Mouse (Mus musculus) layer of hippocampus, postnatal 14 days (tissue): ENCODE data around the gene Gabra1. TPM values are rescaled to one million over a fixed set of nuclear protein-coding genes. Genes with fewer than 3 reads are reported as not detected.

Experiments used
- DNase-seq, 2 experiments: peaks; one replicate each; pipeline ENCODE4 v3.0.0; 2021 to 2022; ENCODE audit warnings: low spot score in 2 of 2, mixed read lengths in 1 of 2
- long read RNA-seq, 2 experiments: library from polyadenylated mRNA; stranded (forward); transcript quantifications; one replicate each; pipeline ENCODE4 v2.0.0; 2021
- total RNA-seq, 2 experiments: library from RNA; stranded (reverse); gene quantifications; 2 replicates each; pipeline ENCODE4 v1.2.3; 2021

The Gabra1 gene
- total RNA-seq: 100 to 1,000 TPM; 250 to 258 TPM
- long read RNA-seq, experiment 1, full-length matches to known transcripts: 37 of 48 reads
- long read RNA-seq, experiment 1, partial matches to known transcripts: 3 of 48 reads
- long read RNA-seq, experiment 1, other reads (novel, unspliced or antisense): 8 of 48 reads
- long read RNA-seq, experiment 2, full-length matches to known transcripts: 53 of 68 reads
- long read RNA-seq, experiment 2, partial matches to known transcripts: 6 of 68 reads
- long read RNA-seq, experiment 2, other reads (novel, unspliced or antisense): 9 of 68 reads

- peak; percentile 28 to 32 for DNase-seq
Measured at GRCm38 (mm10) chr11:42182825-42183152, at the start of gene Gabra1. Gene Gabra1 (minus strand): TSS chr11:42182930.

GRCm38 (mm10) chr11:42181973-42182824 lies 531 bp downstream of the Gabra1 start:
- DNase-seq: peak; percentile 51 to 67

DNA sequence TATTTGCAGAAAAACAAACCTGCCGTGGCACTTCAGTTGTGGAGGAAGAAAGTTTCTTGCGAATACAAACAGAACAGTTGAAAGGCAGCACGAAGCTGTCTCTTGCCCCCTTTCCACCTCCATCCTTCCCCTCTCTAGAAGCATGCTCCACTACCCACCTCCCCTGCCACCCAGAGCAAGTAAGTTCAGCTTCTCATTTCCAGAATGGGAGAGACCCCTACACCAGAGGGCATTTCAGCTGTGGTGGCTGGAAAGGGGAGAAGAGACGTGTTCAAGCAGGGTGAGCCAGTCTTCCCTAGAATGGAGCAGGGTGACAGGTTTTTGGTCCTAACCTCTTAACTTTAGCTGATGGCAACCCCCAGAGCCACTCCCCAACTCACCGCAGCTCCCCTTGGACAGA lies 1.3 kb downstream of the Gabra1 start:
- DNase-seq: peak in 1 of 2 experiments; percentile 24

DNA sequence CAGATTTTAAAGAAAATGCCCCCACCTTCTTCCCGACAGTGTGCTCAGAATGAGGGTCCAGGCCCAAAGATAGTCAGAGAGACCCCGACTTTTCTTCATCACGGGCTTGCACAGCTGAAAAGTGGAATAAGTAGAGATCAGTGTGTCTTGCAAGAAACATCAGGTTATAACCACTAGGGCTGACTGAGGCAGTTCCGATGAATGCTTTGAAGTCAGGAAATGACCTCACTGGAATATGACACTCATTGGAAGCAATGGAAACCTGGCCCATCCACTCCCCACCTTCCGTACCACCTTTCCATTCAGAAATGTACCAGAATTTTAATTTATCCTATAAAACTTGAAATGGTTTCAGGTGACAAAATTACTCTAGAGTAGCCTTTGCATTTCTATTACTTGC lies 3.2 kb downstream of the Gabra1 start:
- DNase-seq: no peak

DNA sequence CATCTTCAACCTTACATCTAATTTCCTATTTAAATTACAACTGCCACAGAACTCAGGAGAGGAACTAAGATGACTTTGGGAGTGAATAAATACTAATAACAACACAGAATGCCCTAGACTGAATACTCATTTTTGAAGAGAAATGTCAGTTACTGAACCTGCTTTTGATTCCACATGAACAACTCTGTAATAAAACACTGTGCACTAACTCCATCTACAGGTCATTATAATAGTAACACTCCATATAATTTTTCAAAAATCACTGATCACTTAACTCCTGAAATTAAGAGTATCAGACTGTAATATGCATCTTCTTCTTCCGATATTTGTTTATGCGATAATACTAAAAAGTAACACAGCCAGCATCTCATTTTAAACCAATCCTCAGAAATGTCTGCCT lies 4.4 kb downstream of the Gabra1 start:
- DNase-seq: peak in 1 of 2 experiments; percentile 43

DNA sequence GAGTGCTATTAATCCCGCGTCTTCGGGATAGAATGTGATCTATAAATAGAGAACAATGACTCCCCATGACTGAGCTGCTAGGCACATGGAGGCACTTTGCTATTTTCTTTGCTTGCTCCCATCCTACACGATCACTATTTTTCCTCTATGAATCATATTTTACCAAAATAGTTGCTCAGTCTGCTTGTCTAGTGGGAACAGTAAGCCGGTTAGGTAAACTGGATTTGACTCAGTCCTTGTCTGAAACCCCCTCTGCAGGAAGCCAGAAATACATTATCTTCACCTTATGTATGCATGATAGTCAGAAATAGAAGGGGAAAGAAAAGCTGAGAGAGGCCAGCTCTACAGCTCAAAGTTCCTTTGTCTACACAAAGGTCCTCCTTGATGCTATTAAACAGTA lies 31.3 kb downstream of the Gabra1 start:
- no peak for DNase-seq

- DNase-seq: no peak
Measured at GRCm38 (mm10) chr11:42116931-42117330, 65.8 kb downstream of the Gabra1 start.

DNA sequence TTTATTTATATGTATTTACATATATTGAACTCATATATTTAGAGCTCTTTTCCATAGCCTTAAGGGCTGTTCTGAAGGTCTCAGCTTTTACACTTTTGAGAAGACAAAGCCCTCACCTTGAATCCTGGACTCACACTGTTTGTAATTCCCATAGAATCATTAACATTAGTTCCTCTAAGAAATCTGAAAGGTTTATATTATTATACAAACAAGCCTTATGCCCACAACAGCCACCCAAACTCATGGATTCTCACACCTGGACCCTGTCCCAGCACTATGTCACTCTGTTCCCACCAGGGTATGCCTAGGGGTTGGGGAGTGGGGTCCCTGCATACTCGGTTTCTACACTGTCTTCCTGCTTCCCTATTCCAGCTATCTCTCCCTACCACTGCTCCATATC lies 72.7 kb downstream of the Gabra1 start:
- DNase-seq: no peak

DNA sequence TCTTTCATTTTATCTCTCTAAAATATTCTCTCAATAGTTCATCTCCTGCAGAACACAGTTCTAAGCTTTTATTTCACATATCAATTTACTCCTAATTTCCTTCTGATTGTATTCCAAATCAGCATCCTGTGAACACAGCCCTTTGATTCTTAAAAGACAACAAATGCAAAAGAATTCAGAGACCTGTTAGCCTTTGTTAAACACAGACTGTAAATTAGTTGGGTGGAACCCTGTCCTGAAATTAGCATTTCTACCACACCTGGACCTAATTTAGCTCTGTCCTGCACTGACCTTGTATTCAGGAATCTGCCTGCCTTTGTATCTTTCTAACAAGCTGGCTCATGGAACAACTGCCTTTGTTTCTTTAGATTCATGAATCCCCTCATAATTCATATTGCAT lies 73.1 kb downstream of the Gabra1 start:
- no peak for DNase-seq

DNA sequence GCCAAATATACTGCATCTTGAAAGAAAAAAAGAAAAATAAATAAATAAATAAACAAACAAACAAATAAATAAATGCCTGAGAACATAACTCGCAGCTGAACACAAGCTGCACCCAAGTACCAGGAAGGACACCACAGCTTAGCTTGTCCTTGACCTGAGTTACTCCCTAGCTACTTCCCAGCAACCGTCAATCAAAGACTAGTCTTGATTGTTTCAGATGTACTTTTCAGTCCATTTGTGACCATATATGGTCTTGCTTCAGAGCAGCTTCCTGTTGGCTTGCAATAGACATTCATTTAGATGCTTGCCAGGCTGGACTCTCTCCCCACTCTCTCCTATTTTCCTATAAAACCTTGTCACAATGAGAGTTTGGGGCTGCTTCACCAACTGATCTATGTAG lies 87.2 kb downstream of the Gabra1 start:
- DNase-seq: no peak

Other genes with a start within 250 kb of the Gabra1 start
- gene Gabrg2, start 182.1 kb downstream of the Gabra1 start, total RNA-seq: 100 to 1,000 TPM; 128 to 135 TPM
- under 1 TPM in 1 of 2 experiments, not detected in 1; 0.48 TPM for gene Gabra6, start 138.1 kb upstream of the Gabra1 start, total RNA-seq
- 100 to 1,000 TPM; 108 to 118 TPM for gene Gabrb2, start 236.8 kb upstream of the Gabra1 start, total RNA-seq